Mouse (Mus musculus) forebrain, postnatal 0 days (tissue): ENCODE data around the gene Mrpl27. TPM values are rescaled to one million over a fixed set of nuclear protein-coding genes. Genes with fewer than 3 reads are reported as not detected.

Source experiments
- ATAC-seq: fragments of 200-750 bp; cut with Nextera tagmentation; 2 replicates; pipeline ENCODE4 v1.8.0; 2017; ENCODE audit warnings: mild to moderate bottlenecking, moderate library complexity
- DNase-seq: peaks from one replicate; pipeline ENCODE4 v3.0.0-alpha.2; 2015
- H3K27ac ChIP-seq: fragments of 300-500 bp; sonication (generic); 2 replicates; pipeline ENCODE4 v1.5.1; 2014; ENCODE audit warnings: low read depth, mild to moderate bottlenecking, antibody characterized with exemption, low read length, moderate library complexity, mixed read lengths
- H3K27me3 ChIP-seq: fragments of 300-500 bp; sonication (generic); 2 replicates; pipeline ENCODE4 v1.6.1; 2014; ENCODE audit warnings: mild to moderate bottlenecking, low read length, mixed read lengths; ENCODE audit not compliant: insufficient read depth
- H3K36me3 ChIP-seq: fragments of 300-500 bp; sonication (generic); 2 replicates; pipeline ENCODE4 v1.6.1; 2014; ENCODE audit warnings: mild to moderate bottlenecking, moderate library complexity; ENCODE audit not compliant: insufficient read depth
- H3K4me1 ChIP-seq: fragments of 300-500 bp; sonication (generic); 2 replicates; pipeline ENCODE4 v1.6.1; 2014; ENCODE audit warnings: antibody characterized with exemption; ENCODE audit not compliant: insufficient read depth
- H3K4me2 ChIP-seq: fragments of 300-500 bp; sonication (generic); 2 replicates; pipeline ENCODE4 v1.6.1; 2014; ENCODE audit warnings: low read depth, mild to moderate bottlenecking, moderate library complexity
- H3K4me3 ChIP-seq: fragments of 300-500 bp; sonication (generic); 2 replicates; pipeline ENCODE4 v1.5.1; 2014; ENCODE audit warnings: low read depth, low read length, mixed read lengths
- H3K9ac ChIP-seq: fragments of 300-500 bp; sonication (generic); 2 replicates; pipeline ENCODE4 v1.6.1; 2014; ENCODE audit warnings: mild to moderate bottlenecking
- H3K9me3 ChIP-seq: fragments of 300-500 bp; sonication (generic); 2 replicates; pipeline ENCODE4 v1.6.1; 2016; ENCODE audit warnings: low read length
- CTCF ChIP-seq: sonication (generic); IDR thresholded peaks from 2 replicates; pipeline ENCODE4 v1.5.1; 2016; ENCODE audit warnings: antibody characterized with exemption, control low read depth, low read depth
- WGBS: fragments of 180-500 bp; shearing (Covaris S2); extraction: QIAGEN DNeasy Blood & Tissue Kit; methylation state at CpG from one replicate; pipeline ENCODE4 v1.1.7; 2014; 5-methylcytosine and 5-hydroxymethylcytosine counted together
- polyA plus RNA-seq: library from polyadenylated mRNA; unstranded; fragments of >200 nt; fragmentation: Nextera tagmentation; extraction: Ambion mirVana; gene quantifications from 2 replicates; pipeline ENCODE4 v1.2.1, GENCODE M21; 2015
- total RNA-seq: library from RNA; depleted of rRNA; stranded (reverse); fragments of >200 nt; gene quantifications from 2 replicates; pipeline ENCODE4 v1.2.3, GENCODE M21; 2014; rRNA removed

Mrpl27 gene
- total RNA-seq (50.7 and 57.0 TPM in 2 replicates), polyA plus RNA-seq (126 and 149 TPM in 2 replicates)

DNA sequence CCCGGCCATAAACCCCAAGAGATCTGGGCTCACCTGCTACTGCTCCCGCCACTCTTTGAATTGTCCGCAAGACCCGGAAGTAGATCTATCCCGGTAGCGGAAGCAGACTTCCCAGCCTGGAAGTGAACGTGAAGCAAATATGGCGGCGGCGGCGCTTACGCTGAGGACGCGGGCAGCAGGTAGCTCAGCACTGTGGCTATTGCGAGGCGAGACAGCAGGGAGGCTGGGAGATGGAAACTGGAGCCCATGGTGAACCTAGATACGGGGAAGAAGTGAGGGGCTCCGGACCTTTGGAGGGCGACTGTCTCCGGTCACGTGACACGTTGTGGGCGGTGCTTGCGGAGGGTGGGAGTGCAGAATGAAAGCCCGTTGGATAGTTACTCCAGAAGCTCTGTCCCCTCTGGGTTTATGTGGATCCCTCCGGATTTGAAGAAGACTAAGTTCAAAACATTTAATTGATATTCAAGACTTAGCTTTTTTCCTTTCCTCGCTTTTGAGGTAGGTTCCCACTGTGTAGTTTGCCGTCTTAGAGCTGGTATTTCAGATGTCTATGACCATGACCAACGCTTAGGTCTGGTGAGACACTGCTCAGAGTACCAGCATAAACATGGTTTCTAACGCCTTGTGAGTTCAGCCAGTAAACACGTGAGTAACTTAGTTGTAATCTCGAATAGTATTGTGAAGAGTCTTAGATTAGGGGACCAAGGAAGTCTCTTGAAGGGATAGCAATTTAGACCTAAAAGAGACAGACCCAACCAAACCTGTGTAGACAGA is at the start of gene Mrpl27, which contains the start of gene Eme1:
Gene Mrpl27, plus strand, starts transcription at position 105 of the 774 bp plus-strand sequence.
Gene Eme1, minus strand, starts transcription at position 302 of the 774 bp plus-strand sequence.
- Histone ChIP-seq H3K36me3 (peaks cover 18% of the 10 kb centered on the region), H3K9me3 (no peaks in the 10 kb centered on the region), H3K27me3 (no peaks in the 10 kb centered on the region), H3K4me1 (peaks cover 11% of the 10 kb centered on the region), H3K9ac (peak within 1 kb of the TSS; percentile 79), H3K27ac (peak within 1 kb of the TSS; percentile 93), H3K4me3 (peak within 1 kb of the TSS; percentile 59), H3K4me2 (peak within 1 kb of the TSS; percentile 67)
- peak; percentile 96 for ATAC-seq
- TF ChIP-seq CTCF: no peak
- peak; percentile 91 for DNase-seq
- 2% methylated on average over 32 of the region's 32 CpGs for WGBS

DNA sequence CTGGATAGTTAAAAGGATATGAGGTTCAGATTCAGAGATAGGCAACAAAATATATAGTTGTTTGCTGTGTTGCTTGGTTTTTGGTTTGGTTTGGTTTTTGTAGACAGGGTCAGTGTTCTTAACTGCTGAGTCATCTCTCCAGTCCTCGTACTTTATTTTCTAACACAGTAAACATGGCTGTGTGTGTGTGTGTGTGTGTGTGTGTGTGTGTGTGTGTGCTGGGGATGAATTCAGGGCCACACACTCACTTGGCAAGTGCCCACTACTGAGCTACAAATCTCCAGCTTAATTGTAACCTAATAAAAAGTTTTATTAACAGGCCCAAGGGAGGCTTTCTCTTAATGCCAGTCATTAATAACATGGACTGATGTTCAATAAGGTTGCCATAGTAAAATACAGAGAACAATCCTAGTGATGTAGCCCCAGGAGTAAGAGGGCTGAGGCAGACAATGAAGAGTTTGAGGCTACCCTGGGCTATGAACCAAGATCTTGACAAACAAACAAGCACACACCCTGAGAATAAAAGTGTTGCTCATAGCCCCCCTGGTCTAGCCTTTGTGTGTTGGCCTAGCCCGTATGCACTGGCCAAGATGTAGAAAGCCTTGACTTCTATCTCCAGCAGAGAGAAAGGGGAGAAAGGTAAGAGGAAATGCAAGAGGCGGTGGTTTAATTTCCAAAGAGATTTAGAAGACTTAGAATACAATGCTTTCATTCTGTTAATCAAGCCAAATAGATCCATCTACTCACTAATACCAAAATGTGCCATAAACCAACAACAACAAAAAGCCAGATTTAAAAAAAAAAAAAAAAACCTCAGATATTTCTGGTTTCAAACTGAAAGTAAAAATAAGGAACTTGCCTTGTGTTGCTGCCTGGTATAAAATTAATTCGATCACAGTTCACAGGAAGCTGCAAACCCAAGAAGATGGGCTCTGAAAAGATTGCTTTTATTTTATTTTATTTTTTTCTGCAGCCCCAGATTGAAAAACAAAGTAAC is 42.5 kb upstream of the Mrpl27 start:
- H3K4me3 ChIP-seq: no peak overlapping the region
- H3K4me2 ChIP-seq: no peak overlapping the region
- no peaks in the 10 kb centered on the region for H3K36me3 ChIP-seq
- TF ChIP-seq CTCF: no peak
- ATAC-seq (no peak), DNase-seq (no peak)
- H3K9me3 ChIP-seq: no peaks in the 10 kb centered on the region
- no peak overlapping the region for H3K9ac ChIP-seq
- 61% methylated on average over 4 of the region's 4 CpGs for WGBS
- H3K4me1 ChIP-seq: no peaks in the 10 kb centered on the region
- H3K27ac ChIP-seq: no peak overlapping the region
- H3K27me3 ChIP-seq: no peaks in the 10 kb centered on the region

DNA sequence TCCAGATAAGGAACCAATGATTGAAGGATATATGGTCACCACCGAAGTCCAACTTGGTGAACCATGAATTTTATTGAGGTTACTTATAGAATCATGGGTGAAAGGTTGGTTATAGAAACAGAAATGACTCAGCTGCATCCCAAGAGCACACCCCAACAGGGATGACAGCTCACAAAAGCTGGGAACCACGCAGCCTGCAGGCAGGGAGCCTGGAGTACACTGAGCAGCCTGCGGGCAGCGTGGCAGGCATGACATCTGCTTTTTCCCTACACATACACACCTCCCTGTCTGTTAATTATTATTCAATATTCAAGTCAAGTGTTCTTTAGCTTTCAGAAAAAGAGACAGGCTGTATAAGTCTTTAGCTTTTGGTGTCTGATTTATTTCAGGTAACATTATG is 39.0 kb upstream of the Mrpl27 start:
- no peak overlapping the region for H3K4me3 ChIP-seq
- H3K4me2 ChIP-seq: no peak overlapping the region
- H3K9me3 ChIP-seq: no peaks in the 10 kb centered on the region
- H3K27me3 ChIP-seq: no peaks in the 10 kb centered on the region
- ATAC-seq (no peak), DNase-seq (no peak)
- WGBS: 74% methylated on average over 4 of the region's 4 CpGs
- TF ChIP-seq CTCF: no peak
- H3K27ac ChIP-seq: no peak overlapping the region
- H3K4me1 ChIP-seq: no peaks in the 10 kb centered on the region
- H3K36me3 ChIP-seq: no peaks in the 10 kb centered on the region
- H3K9ac ChIP-seq: no peak overlapping the region

DNA sequence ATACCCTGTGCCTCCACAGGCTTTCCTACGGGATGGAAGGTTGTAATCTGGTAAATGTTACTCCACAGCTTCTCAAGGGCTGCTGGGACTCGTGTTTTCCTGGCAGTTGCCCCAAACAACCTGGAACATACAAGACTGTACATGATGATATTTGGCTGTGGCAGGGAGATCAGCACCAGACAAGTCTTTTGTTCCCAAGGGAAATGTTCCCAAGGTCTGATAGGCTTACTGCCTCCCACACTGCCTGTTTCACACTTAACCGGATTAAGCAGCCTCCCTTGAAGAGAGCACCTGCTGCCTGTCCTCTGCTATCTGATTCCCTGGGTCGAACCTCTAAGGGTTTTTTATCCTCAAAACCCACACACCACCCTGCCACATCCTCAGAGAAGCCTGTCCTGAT is 38.1 kb upstream of the Mrpl27 start:
- DNase-seq (no peak), ATAC-seq (no peak)
- no peak for TF ChIP-seq CTCF
- Histone ChIP-seq H3K4me2 (no peak overlapping the region), H3K4me1 (no peaks in the 10 kb centered on the region), H3K27me3 (no peaks in the 10 kb centered on the region), H3K27ac (no peak overlapping the region), H3K9me3 (no peaks in the 10 kb centered on the region), H3K36me3 (no peaks in the 10 kb centered on the region), H3K9ac (no peak overlapping the region), H3K4me3 (no peak overlapping the region)
- WGBS: 24% methylated on average over 4 of the region's 4 CpGs

DNA sequence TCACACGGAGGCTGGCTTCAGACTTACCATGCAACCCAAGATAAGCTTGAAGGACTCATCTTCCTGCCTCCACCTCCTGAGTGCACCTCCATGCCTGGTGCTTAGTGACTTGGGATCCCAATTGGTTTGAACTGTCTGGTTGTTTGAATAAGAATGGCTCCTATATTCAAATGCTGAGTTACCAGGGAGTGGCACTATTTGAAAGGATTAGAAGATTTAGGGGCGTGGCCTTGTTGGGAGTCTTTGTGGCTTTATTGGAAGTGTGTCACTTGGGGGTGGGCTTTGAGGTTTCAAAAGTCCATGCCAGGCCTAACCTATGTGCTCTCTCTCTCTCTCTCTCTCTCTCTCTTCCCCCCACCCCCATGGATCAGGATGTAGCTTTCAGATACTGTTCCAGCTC is 35.9 kb upstream of the Mrpl27 start:
- no peak overlapping the region for H3K4me2 ChIP-seq
- no peak overlapping the region for H3K27ac ChIP-seq
- WGBS: 94% methylated on average over 2 of the region's 2 CpGs
- no peaks in the 10 kb centered on the region for H3K27me3 ChIP-seq
- DNase-seq (no peak), ATAC-seq (no peak)
- H3K9ac ChIP-seq: no peak overlapping the region
- H3K36me3 ChIP-seq: no peaks in the 10 kb centered on the region
- TF ChIP-seq CTCF: no peak
- no peaks in the 10 kb centered on the region for H3K4me1 ChIP-seq
- no peak overlapping the region for H3K4me3 ChIP-seq
- H3K9me3 ChIP-seq: no peaks in the 10 kb centered on the region

DNA sequence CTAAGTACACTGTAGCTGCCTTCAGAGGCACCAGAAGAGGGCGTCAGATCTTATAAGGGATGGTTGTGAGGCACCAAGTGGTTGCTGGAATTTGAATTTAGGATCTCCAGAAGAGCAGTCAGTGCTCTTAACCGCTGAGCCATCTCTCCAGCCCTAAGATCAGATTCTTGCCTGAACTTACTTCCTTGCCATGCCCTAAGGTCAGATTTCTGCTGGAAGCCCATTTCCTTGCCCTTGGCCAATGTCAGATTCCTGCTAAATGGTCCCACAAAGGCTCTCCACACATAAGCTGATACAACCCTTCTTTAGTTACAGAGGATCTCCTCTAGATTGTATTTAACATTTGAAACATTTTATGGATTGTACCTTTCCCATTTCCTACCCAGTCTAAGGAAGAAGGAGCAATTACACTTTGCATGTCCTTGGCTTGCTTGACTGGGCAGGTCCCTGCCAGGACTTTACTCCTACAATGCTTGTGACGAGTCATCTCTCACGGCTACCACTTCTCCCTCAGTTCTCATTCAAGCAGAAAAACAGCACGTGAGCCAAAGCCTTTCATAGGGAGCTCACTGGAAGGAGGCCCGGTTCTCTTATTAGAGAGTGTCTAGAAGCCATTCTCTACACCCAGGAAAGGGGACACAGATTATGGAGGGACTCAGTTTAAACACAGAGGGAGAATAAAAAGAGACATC is 32.7 kb upstream of the Mrpl27 start:
- no peak overlapping the region for H3K4me3 ChIP-seq
- no peak for ATAC-seq
- 34% methylated on average over 6 of the region's 6 CpGs for WGBS
- no peak overlapping the region for H3K9ac ChIP-seq
- DNase-seq: no peak
- no peak overlapping the region for H3K4me2 ChIP-seq
- H3K9me3 ChIP-seq: no peaks in the 10 kb centered on the region
- TF ChIP-seq CTCF: no peak
- no peaks in the 10 kb centered on the region for H3K27me3 ChIP-seq
- H3K4me1 ChIP-seq: no peaks in the 10 kb centered on the region
- no peaks in the 10 kb centered on the region for H3K36me3 ChIP-seq
- H3K27ac ChIP-seq: no peak overlapping the region
